Mouse (Mus musculus): ENCODE measurements at regions not wholly inside any gene's neighbourhood (a gene's known extent, or its start where the extent isn't known, plus 50 kb on each side); places are given as distances from the start of the nearest gene placed in this dataset.
A peak's percentile ranks its signal among the peaks of the same experiment; 100 is the strongest.

GRCm38 (mm10) chr19:22071701-22072100 lies 67.1 kb upstream of the Trpm3 start:
- WGBS (ENCODE audit: insufficient replicate concordance) = 31% methylated on average over 3 of the region's 3 CpGs
- Histone ChIP-seq H3K4me1 (ENCODE audit: insufficient read depth) (no peaks in the 10 kb centered on the region), H3K36me3 (replicated peaks; ENCODE audit: insufficient read depth, low read length) (no peaks in the 10 kb centered on the region), H3K9me3 (ENCODE audit: low read length) (no peaks in the 10 kb centered on the region), H3K4me2 (ENCODE audit: low read depth, low read length) (no peak overlapping the region), H3K27ac (ENCODE audit: low read depth) (no peak overlapping the region), H3K9ac (replicated peaks) (no peak overlapping the region), H3K27me3 (ENCODE audit: insufficient read depth, low read length) (no peaks in the 10 kb centered on the region), H3K4me3 (ENCODE audit: low read depth, low read length) (no peak overlapping the region)
- TF ChIP-seq EP300 (IDR thresholded peaks at IDR 0.05; ENCODE audit: low read depth) = no peak
- TF ChIP-seq CTCF (IDR thresholded peaks at IDR 0.05; ENCODE audit: low read depth) = peak; percentile 46; the same call in 1 of the 2 replicates
- DNase-seq = no peak
- ATAC-seq = no peak

GRCm38 (mm10) chr19:22074042-22074441 lies 64.8 kb upstream of the Trpm3 start:
- H3K4me1 ChIP-seq (ENCODE audit: insufficient read depth) = no peaks in the 10 kb centered on the region
- DNase-seq (no peak), ATAC-seq (no peak)
- H3K4me3 ChIP-seq (ENCODE audit: low read depth, low read length) = no peak overlapping the region
- H3K4me2 ChIP-seq (ENCODE audit: low read depth, low read length) = no peak overlapping the region
- H3K36me3 ChIP-seq (replicated peaks; ENCODE audit: insufficient read depth, low read length) = no peaks in the 10 kb centered on the region
- TF ChIP-seq CTCF (IDR thresholded peaks at IDR 0.05; ENCODE audit: low read depth) (no peak), EP300 (IDR thresholded peaks at IDR 0.05; ENCODE audit: low read depth) (no peak)
- H3K9me3 ChIP-seq (ENCODE audit: low read length) = no peaks in the 10 kb centered on the region
- no peak overlapping the region for H3K9ac ChIP-seq (replicated peaks)
- H3K27ac ChIP-seq (ENCODE audit: low read depth) = no peak overlapping the region
- WGBS (ENCODE audit: insufficient replicate concordance) = 73% methylated on average over 7 of the region's 7 CpGs
- no peaks in the 10 kb centered on the region for H3K27me3 ChIP-seq (ENCODE audit: insufficient read depth, low read length)

DNA sequence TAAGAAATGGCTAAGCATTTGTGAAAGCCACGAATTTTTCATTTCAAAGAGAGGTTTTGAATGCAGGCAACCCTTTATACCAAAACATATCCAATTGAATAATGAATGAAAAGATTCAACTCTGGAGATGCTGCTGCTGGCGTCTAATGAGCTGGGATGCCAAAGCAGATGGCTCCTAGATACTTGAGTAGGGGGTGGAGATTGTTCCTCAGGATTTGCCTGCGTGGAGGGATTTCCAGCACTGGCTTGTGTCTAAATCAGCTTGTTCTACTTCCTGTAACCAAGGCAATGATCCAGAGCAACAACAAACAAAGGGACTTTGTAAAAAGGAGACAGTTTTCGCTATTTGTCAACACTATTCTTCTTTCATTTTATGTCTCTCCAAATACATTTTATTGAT lies 57.4 kb upstream of the Trpm3 start:
- 46% methylated on average over 4 of the region's 4 CpGs for WGBS (ENCODE audit: insufficient replicate concordance)
- no peak for ATAC-seq
- TF ChIP-seq EP300 (IDR thresholded peaks at IDR 0.05; ENCODE audit: low read depth) = no peak
- no peak for TF ChIP-seq CTCF (IDR thresholded peaks at IDR 0.05; ENCODE audit: low read depth)
- no peaks in the 10 kb centered on the region for H3K9me3 ChIP-seq (ENCODE audit: low read length)
- no peak overlapping the region for H3K9ac ChIP-seq (replicated peaks)
- DNase-seq = no peak
- no peak overlapping the region for H3K4me2 ChIP-seq (ENCODE audit: low read depth, low read length)
- H3K36me3 ChIP-seq (replicated peaks; ENCODE audit: insufficient read depth, low read length) = no peaks in the 10 kb centered on the region
- no peak overlapping the region for H3K4me3 ChIP-seq (ENCODE audit: low read depth, low read length)
- H3K4me1 ChIP-seq (ENCODE audit: insufficient read depth) = no peaks in the 10 kb centered on the region
- no peak overlapping the region for H3K27ac ChIP-seq (ENCODE audit: low read depth)
- no peaks in the 10 kb centered on the region for H3K27me3 ChIP-seq (ENCODE audit: insufficient read depth, low read length)

Data from liver, postnatal 0 days (tissue).